Mouse (Mus musculus) hindbrain, postnatal 0 days (tissue): ENCODE measurements around the gene Coro7. TPM values are rescaled to one million over a fixed set of nuclear protein-coding genes. Genes with fewer than 3 reads are reported as not detected.
"Not testable (repeated sequence)": the region's sequence is repeated elsewhere in the genome, so short reads cannot be mapped to it uniquely, and the experiment has no call there.

Source experiments
- ATAC-seq: fragments of 200-750 bp; cut with Nextera tagmentation; 2 replicates; pipeline ENCODE4 v1.8.0; 2017; ENCODE audit warnings: mild to moderate bottlenecking, moderate TSS enrichment, moderate library complexity
- DNase-seq: peaks from one replicate; pipeline ENCODE4 v3.0.0-alpha.2; 2015; ENCODE audit warnings: low spot score
- H3K27ac ChIP-seq: fragments of 300-500 bp; sonication (generic); 2 replicates; pipeline ENCODE4 v1.5.1; 2014; ENCODE audit warnings: mild to moderate bottlenecking
- H3K27me3 ChIP-seq: fragments of 300-500 bp; sonication (generic); 2 replicates; pipeline ENCODE4 v1.6.1; 2014; ENCODE audit warnings: low read length, mixed read lengths; ENCODE audit not compliant: insufficient read depth
- H3K36me3 ChIP-seq: fragments of 300-500 bp; sonication (generic); 2 replicates; pipeline ENCODE4 v1.6.1; 2014; ENCODE audit warnings: low read length, mixed read lengths; ENCODE audit not compliant: insufficient read depth
- H3K4me1 ChIP-seq: fragments of 300-500 bp; sonication (generic); 2 replicates; pipeline ENCODE4 v1.6.1; 2014; ENCODE audit warnings: antibody characterized with exemption, low read length, mixed read lengths; ENCODE audit not compliant: insufficient read depth
- H3K4me2 ChIP-seq: fragments of 300-500 bp; sonication (generic); 2 replicates; pipeline ENCODE4 v1.6.1; 2014; ENCODE audit warnings: low read depth, mild to moderate bottlenecking, low read length, moderate library complexity, mixed read lengths
- H3K4me3 ChIP-seq: fragments of 300-500 bp; sonication (generic); 2 replicates; pipeline ENCODE4 v1.5.1; 2014; ENCODE audit warnings: low read length
- H3K9ac ChIP-seq: fragments of 300-500 bp; sonication (generic); replicated peaks from 2 replicates; pipeline ENCODE4 v1.6.1; 2014; ENCODE audit warnings: mild to moderate bottlenecking, low read length, moderate library complexity, mixed read lengths
- H3K9me3 ChIP-seq: fragments of 300-500 bp; sonication (generic); 2 replicates; pipeline ENCODE4 v1.6.1; 2016; ENCODE audit warnings: low read length, mixed read lengths
- CTCF ChIP-seq: IDR thresholded peaks from 2 replicates; pipeline ENCODE4 v1.5.1; 2016; ENCODE audit warnings: antibody characterized with exemption, control low read depth, low read depth
- WGBS: fragments of 180-500 bp; shearing (Covaris S2); extraction: QIAGEN DNeasy Blood & Tissue Kit; methylation state at CpG from one replicate; pipeline ENCODE4 v1.1.7; 2014; 5-methylcytosine and 5-hydroxymethylcytosine counted together
- polyA plus RNA-seq: library from polyadenylated mRNA; unstranded; fragments of >200 nt; fragmentation: Nextera tagmentation; extraction: Ambion mirVana; gene quantifications from 2 replicates; pipeline ENCODE4 v1.2.1, GENCODE M21; 2015
- total RNA-seq: library from RNA; depleted of rRNA; stranded (reverse); fragments of >200 nt; gene quantifications from 2 replicates; pipeline ENCODE4 v1.2.3, GENCODE M21; 2014

Coro7 gene
- total and polyA plus RNA-seq, 2 experiments from 2014 or later, result 29.1 to 43.3 TPM

DNA sequence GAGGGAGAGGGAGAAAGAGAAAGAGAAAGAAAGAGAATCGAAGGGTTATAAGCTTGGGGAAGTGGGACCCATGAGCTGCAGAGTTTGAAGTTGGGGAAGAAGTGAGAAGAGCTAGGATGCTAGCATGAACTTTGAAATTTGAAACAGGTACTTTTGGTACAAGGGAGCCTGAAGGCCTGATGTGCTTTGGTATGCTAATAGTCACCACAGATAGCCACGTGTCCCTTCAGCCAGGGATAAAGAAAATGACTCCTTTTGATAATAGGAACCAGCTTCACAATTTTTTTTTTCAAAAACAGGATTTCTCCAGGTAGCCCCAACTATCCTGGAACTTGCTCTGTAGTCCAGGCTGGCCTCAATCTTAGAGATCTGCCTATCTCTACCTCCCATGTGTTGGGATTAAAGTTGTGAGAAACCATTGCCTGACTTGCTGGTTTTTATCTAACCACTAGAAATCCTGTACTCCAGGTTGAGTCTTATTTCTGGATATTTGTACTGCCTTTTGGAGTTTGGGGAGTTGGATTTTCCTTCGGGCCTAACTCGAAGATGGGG, 3.1 kb upstream of the Coro7 start:
- Histone ChIP-seq H3K4me2 (peak overlapping the region; percentile 98; the same call in 1 of the 2 replicates), H3K4me3 (peak overlapping the region; percentile 94; the same call in 1 of the 2 replicates), H3K27ac (no peak overlapping the region), H3K9me3 (no peaks in the 10 kb centered on the region), H3K27me3 (no peaks in the 10 kb centered on the region), H3K36me3 (peaks cover 4% of the 10 kb centered on the region; the same call in 1 of the 2 replicates), H3K4me1 (peaks cover 11% of the 10 kb centered on the region), H3K9ac (no peak overlapping the region)
- DNase-seq (no peak), ATAC-seq (no peak)
- TF ChIP-seq CTCF, result no peak
- 69% methylated on average over 4 of the region's 4 CpGs for WGBS

GRCm38 (mm10) chr16:4680922-4681455, 1.4 kb upstream of the Coro7 start:
- H3K4me1 ChIP-seq, result peaks cover 11% of the 10 kb centered on the region
- H3K4me3 ChIP-seq, H3K27me3 ChIP-seq, H3K4me2 ChIP-seq, H3K9ac ChIP-seq, H3K36me3 ChIP-seq, H3K9me3 ChIP-seq, ATAC-seq, H3K27ac ChIP-seq, DNase-seq: not testable (repeated sequence)
- 74% methylated on average over 3 of the region's 3 CpGs for WGBS

DNA sequence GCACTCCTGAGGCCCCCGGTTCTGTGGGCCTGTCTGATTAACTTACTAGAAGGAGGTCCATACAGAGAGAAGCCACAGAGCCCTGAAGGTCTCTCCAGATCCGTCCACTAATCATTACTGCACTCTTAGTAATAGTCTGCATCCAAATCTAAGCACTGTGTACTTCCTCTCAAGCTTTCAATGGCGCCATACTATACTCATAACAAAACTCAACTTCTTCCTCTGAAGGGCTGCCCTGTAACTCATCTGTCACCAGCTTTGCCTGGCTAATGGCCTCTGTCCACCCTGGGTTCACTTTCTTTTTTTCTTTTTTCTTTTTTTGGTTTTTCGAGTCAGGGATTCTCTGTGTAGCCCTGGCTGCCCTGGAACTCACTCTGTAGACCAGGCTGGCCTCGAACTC, 1.5 kb downstream of the Coro7 start:
- no peak overlapping the region; the same call in 1 of the 2 replicates for H3K4me2 ChIP-seq
- peaks cover 4% of the 10 kb centered on the region for H3K4me1 ChIP-seq
- no peak for TF ChIP-seq CTCF
- DNase-seq (no peak), ATAC-seq (no peak)
- no peak overlapping the region for H3K27ac ChIP-seq
- H3K27me3 ChIP-seq, result no peaks in the 10 kb centered on the region
- H3K9me3 ChIP-seq, result no peaks in the 10 kb centered on the region
- no peak overlapping the region for H3K4me3 ChIP-seq
- peaks cover 19% of the 10 kb centered on the region for H3K36me3 ChIP-seq
- WGBS, result 86% methylated on average over 5 of the region's 5 CpGs
- no peak overlapping the region for H3K9ac ChIP-seq

GRCm38 (mm10) chr16:4676836-4677235, 2.7 kb downstream of the Coro7 start:
- WGBS, result 90% methylated on average over 5 of the region's 5 CpGs
- no peak overlapping the region for H3K4me3 ChIP-seq

DNA sequence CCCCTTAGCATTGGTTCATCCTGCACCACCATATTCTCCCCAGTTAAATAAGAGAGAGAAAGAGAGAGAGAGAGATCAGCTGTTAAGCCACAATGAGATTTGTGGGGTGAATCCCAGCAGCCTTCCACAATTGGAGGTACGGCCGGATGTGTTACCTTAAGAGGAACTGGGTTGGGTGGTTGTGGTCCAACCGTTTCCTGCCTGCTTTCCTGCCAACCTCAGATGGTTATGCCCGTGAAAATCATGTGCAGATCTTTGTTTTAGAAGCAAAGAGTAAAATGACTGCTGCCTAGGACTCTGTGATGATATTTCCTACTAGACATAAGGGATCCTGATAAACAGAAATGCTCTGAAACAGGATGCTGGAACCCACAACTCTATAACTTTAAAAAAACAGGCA, 5.5 kb downstream of the Coro7 start:
- Histone ChIP-seq H3K36me3 (peaks cover 19% of the 10 kb centered on the region), H3K27ac (no peak overlapping the region), H3K4me2 (no peak overlapping the region), H3K9ac (no peak overlapping the region), H3K9me3 (no peaks in the 10 kb centered on the region), H3K27me3 (no peaks in the 10 kb centered on the region), H3K4me3 (no peak overlapping the region), H3K4me1 (peaks cover 4% of the 10 kb centered on the region)
- TF ChIP-seq CTCF, result no peak
- no peak for ATAC-seq
- 81% methylated on average over 4 of the region's 4 CpGs for WGBS
- no peak for DNase-seq

More at GRCm38 (mm10) chr16:4676836-4677235, 2.7 kb downstream of the Coro7 start:
- TF ChIP-seq CTCF, result no peak
- H3K4me1 ChIP-seq, result peaks cover 4% of the 10 kb centered on the region
- ATAC-seq (no peak), DNase-seq (no peak)
- H3K27me3 ChIP-seq, result no peaks in the 10 kb centered on the region
- H3K27ac ChIP-seq, result no peak overlapping the region
- no peak overlapping the region for H3K9ac ChIP-seq
- H3K36me3 ChIP-seq, result peaks cover 19% of the 10 kb centered on the region
- no peak overlapping the region for H3K4me2 ChIP-seq
- H3K9me3 ChIP-seq, result no peaks in the 10 kb centered on the region

DNA sequence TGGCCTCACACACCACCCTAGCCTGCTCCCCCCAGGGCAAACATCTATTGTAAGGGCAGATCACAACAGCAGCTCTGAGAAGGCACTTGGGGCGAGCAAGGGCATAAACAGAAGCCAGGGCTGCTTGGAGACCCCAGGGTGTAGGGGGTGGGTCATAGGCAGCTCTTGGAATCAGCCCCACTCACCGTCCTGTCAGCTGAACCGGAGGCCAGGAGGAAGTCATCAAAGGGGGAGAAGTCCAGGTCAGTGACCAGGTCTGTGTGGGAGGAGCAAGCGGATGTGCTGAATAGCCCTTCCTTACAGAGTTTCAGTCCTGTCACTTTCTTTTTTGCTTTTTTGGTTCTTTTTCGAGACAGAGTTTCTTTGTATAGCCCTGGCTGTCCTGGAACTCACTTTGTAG, 9.3 kb downstream of the Coro7 start:
- Histone ChIP-seq H3K4me3 (no peak overlapping the region), H3K9me3 (no peaks in the 10 kb centered on the region), H3K4me2 (no peak overlapping the region), H3K27ac (no peak overlapping the region), H3K4me1 (no peaks in the 10 kb centered on the region), H3K36me3 (peaks cover 23% of the 10 kb centered on the region), H3K27me3 (no peaks in the 10 kb centered on the region), H3K9ac (no peak overlapping the region)
- TF ChIP-seq CTCF, result no peak
- no peak for ATAC-seq
- 77% methylated on average over 5 of the region's 5 CpGs for WGBS
- no peak for DNase-seq

DNA sequence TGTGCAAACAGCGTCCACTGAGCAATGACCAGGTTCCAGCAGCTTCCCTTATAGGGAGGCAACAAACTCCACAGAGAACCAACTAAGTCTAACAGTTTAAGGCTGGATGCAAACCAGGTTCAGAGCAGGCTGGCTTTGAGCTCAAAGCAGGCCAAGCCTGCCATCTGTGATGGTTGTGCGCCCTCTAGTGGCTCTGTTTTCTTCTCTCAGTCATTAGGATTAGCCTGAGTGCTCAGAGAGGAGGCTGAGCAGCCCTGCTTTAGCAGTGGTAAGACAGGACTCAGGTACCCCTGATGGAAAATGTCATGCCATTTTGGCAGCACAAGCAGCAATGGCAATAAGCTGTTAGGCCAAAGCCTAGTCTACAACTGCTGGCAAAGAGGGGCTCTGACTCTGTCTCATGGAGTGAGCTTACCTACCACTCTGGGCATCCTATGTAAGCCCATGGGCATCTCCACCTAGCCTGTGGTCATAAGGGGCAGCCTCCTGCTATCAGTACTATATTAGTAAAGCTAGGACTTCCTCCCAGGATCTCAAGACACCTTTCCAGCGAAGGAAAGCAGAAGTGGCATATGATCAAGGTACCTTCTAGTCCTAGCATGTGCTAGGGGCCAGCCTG, 12.3 kb downstream of the Coro7 start:
- no peaks in the 10 kb centered on the region for H3K4me1 ChIP-seq
- peak; percentile 96 for TF ChIP-seq CTCF
- H3K36me3 ChIP-seq, result peaks cover 15% of the 10 kb centered on the region; the same call in 1 of the 2 replicates
- no peak overlapping the region for H3K4me3 ChIP-seq
- no peak overlapping the region for H3K4me2 ChIP-seq
- H3K27ac ChIP-seq, result no peak overlapping the region
- DNase-seq, result peak; percentile 96
- peak; percentile 93 for ATAC-seq
- no peak overlapping the region for H3K9ac ChIP-seq
- 26% methylated on average over 3 of the region's 3 CpGs for WGBS
- no peaks in the 10 kb centered on the region for H3K27me3 ChIP-seq
- no peaks in the 10 kb centered on the region for H3K9me3 ChIP-seq
